Mouse (Mus musculus): ENCODE results near the gene Tmem156. TPM values are rescaled to one million over a fixed set of nuclear protein-coding genes. Genes with fewer than 3 reads are reported as not detected.

The Tmem156 gene
- polyA plus RNA-seq, 1 experiment: 0.23 TPM

- Histone ChIP-seq H3K4me1 (ENCODE audit: control insufficient read depth, insufficient read depth, low read length) (peaks cover 2% of the 10 kb centered on the region; the same call in 1 of the 2 replicates), H3K4me3 (ENCODE audit: insufficient read depth, low read length) (no peak overlapping the region), H3K27ac (ENCODE audit: insufficient read depth, low read length) (no peak overlapping the region)
- TF ChIP-seq POLR2A (IDR thresholded peaks at IDR 0.05; ENCODE audit: extremely low read depth, insufficient read depth, low read length) (no peak), CTCF (IDR thresholded peaks at IDR 0.05; ENCODE audit: extremely low read depth, insufficient read depth, low read length) (0 out of 2 replicates have a peak, but pooled peaks have one; percentile 9)
Measured at GRCm38 (mm10) chr5:65040463-65040862, 51.5 kb downstream of the Tmem156 start.

GRCm38 (mm10) chr5:65038811-65039571 is 52.9 kb downstream of the Tmem156 start:
- Histone ChIP-seq H3K27ac (ENCODE audit: insufficient read depth, low read length) (0 out of 2 replicates have a peak overlapping the region, but pooled peaks have one; percentile 3), H3K4me3 (ENCODE audit: insufficient read depth, low read length) (no peak overlapping the region), H3K4me1 (ENCODE audit: control insufficient read depth, insufficient read depth, low read length) (peaks cover 2% of the 10 kb centered on the region; the same call in 1 of the 2 replicates)
- no peak for TF ChIP-seq CTCF (IDR thresholded peaks at IDR 0.05; ENCODE audit: extremely low read depth, insufficient read depth, low read length)

GRCm38 (mm10) chr5:65038305-65038704 is 53.6 kb downstream of the Tmem156 start:
- TF ChIP-seq CTCF (IDR thresholded peaks at IDR 0.05; ENCODE audit: extremely low read depth, insufficient read depth, low read length) (no peak), POLR2A (IDR thresholded peaks at IDR 0.05; ENCODE audit: extremely low read depth, insufficient read depth, low read length) (no peak)
- Histone ChIP-seq H3K4me3 (ENCODE audit: insufficient read depth, low read length) (no peak overlapping the region), H3K27ac (ENCODE audit: insufficient read depth, low read length) (no peak overlapping the region), H3K4me1 (ENCODE audit: control insufficient read depth, insufficient read depth, low read length) (peaks cover 2% of the 10 kb centered on the region; the same call in 1 of the 2 replicates)

GRCm38 (mm10) chr5:65036597-65036996 is 55.3 kb downstream of the Tmem156 start:
- H3K27ac ChIP-seq (ENCODE audit: insufficient read depth, low read length): no peak overlapping the region
- no peak overlapping the region for H3K4me3 ChIP-seq (ENCODE audit: insufficient read depth, low read length)
- TF ChIP-seq POLR2A (IDR thresholded peaks at IDR 0.05; ENCODE audit: extremely low read depth, insufficient read depth, low read length) (no peak), CTCF (IDR thresholded peaks at IDR 0.05; ENCODE audit: extremely low read depth, insufficient read depth, low read length) (no peak)
- H3K4me1 ChIP-seq (ENCODE audit: control insufficient read depth, insufficient read depth, low read length): peaks cover 2% of the 10 kb centered on the region; the same call in 1 of the 2 replicates

GRCm38 (mm10) chr5:65028019-65028418 is 63.9 kb downstream of the Tmem156 start:
- Histone ChIP-seq H3K4me1 (ENCODE audit: control insufficient read depth, insufficient read depth, low read length) (peaks cover 5% of the 10 kb centered on the region; the same call in 1 of the 2 replicates), H3K4me3 (ENCODE audit: insufficient read depth, low read length) (no peak overlapping the region), H3K27ac (ENCODE audit: insufficient read depth, low read length) (no peak overlapping the region)
- TF ChIP-seq POLR2A (IDR thresholded peaks at IDR 0.05; ENCODE audit: extremely low read depth, insufficient read depth, low read length) (no peak), CTCF (IDR thresholded peaks at IDR 0.05; ENCODE audit: extremely low read depth, insufficient read depth, low read length) (no peak)

- TF ChIP-seq POLR2A (IDR thresholded peaks at IDR 0.05; ENCODE audit: extremely low read depth, insufficient read depth, low read length): no peak
- TF ChIP-seq CTCF (IDR thresholded peaks at IDR 0.05; ENCODE audit: extremely low read depth, insufficient read depth, low read length): no peak
- H3K4me1 ChIP-seq (ENCODE audit: control insufficient read depth, insufficient read depth, low read length): peaks cover 6% of the 10 kb centered on the region
- no peak overlapping the region for H3K4me3 ChIP-seq (ENCODE audit: insufficient read depth, low read length)
- no peak overlapping the region for H3K27ac ChIP-seq (ENCODE audit: insufficient read depth, low read length)
Measured at GRCm38 (mm10) chr5:65026776-65027175, 65.2 kb downstream of the Tmem156 start.

- H3K4me3 ChIP-seq (ENCODE audit: insufficient read depth, low read length): no peak overlapping the region
- no peak for TF ChIP-seq CTCF (IDR thresholded peaks at IDR 0.05; ENCODE audit: extremely low read depth, insufficient read depth, low read length)
- H3K4me1 ChIP-seq (ENCODE audit: control insufficient read depth, insufficient read depth, low read length): peaks cover 8% of the 10 kb centered on the region
- no peak overlapping the region for H3K27ac ChIP-seq (ENCODE audit: insufficient read depth, low read length)
Measured at GRCm38 (mm10) chr5:65025916-65026315, 66.0 kb downstream of the Tmem156 start.

GRCm38 (mm10) chr5:65024641-65025040 is 67.3 kb downstream of the Tmem156 start:
- TF ChIP-seq POLR2A (IDR thresholded peaks at IDR 0.05; ENCODE audit: extremely low read depth, insufficient read depth, low read length) (no peak), CTCF (IDR thresholded peaks at IDR 0.05; ENCODE audit: extremely low read depth, insufficient read depth, low read length) (no peak)
- Histone ChIP-seq H3K27ac (ENCODE audit: insufficient read depth, low read length) (no peak overlapping the region), H3K4me1 (ENCODE audit: control insufficient read depth, insufficient read depth, low read length) (peaks cover 8% of the 10 kb centered on the region), H3K4me3 (ENCODE audit: insufficient read depth, low read length) (no peak overlapping the region)

GRCm38 (mm10) chr5:65022006-65022405 is 69.9 kb downstream of the Tmem156 start:
- Histone ChIP-seq H3K4me1 (ENCODE audit: control insufficient read depth, insufficient read depth, low read length) (peaks cover 8% of the 10 kb centered on the region), H3K27ac (ENCODE audit: insufficient read depth, low read length) (no peak overlapping the region), H3K4me3 (ENCODE audit: insufficient read depth, low read length) (no peak overlapping the region)
- TF ChIP-seq CTCF (IDR thresholded peaks at IDR 0.05; ENCODE audit: extremely low read depth, insufficient read depth, low read length) (no peak), POLR2A (IDR thresholded peaks at IDR 0.05; ENCODE audit: extremely low read depth, insufficient read depth, low read length) (no peak)

GRCm38 (mm10) chr5:65019823-65020222 is 72.1 kb downstream of the Tmem156 start:
- no peak overlapping the region for H3K27ac ChIP-seq (ENCODE audit: insufficient read depth, low read length)
- TF ChIP-seq CTCF (IDR thresholded peaks at IDR 0.05; ENCODE audit: extremely low read depth, insufficient read depth, low read length) (0 out of 2 replicates have a peak, but pooled peaks have one; percentile 17), POLR2A (IDR thresholded peaks at IDR 0.05; ENCODE audit: extremely low read depth, insufficient read depth, low read length) (no peak)
- H3K4me3 ChIP-seq (ENCODE audit: insufficient read depth, low read length): no peak overlapping the region
- peaks cover 6% of the 10 kb centered on the region for H3K4me1 ChIP-seq (ENCODE audit: control insufficient read depth, insufficient read depth, low read length)

All from cortical plate, adult 2 months (tissue).